Mouse (Mus musculus): ENCODE data around the gene Mcmbp. TPM values are rescaled to one million over a fixed set of nuclear protein-coding genes. Genes with fewer than 3 reads are reported as not detected.

Mcmbp gene
- polyA plus RNA-seq, 1 experiment = 36.0 TPM

DNA sequence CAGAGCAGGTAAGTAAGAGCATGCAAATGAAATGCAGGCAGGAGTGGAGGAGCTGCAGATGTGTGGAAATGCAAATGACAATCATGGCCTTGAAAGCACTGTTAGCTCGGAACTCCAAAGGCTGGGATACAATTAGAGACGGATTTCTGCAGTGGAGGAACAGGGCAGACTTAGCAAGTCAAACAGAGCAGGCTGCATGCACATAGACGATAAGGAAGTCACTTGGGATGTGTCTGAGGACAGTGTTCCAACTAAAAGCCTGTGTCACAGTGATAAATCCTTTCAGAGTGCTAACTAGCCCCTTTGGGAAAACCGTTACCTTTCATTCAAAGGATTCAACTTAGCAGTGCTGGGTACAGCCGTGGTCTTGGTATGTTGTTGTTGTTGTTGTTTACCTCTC lies 72.5 kb downstream of the Mcmbp start:
- no peak overlapping the region for H3K27ac ChIP-seq (ENCODE audit: insufficient read depth, low read depth, low read length)
- peaks cover 10% of the 10 kb centered on the region for H3K36me3 ChIP-seq (ENCODE audit: control insufficient read depth, insufficient read depth, low read length)
- H3K27me3 ChIP-seq (ENCODE audit: control insufficient read depth, insufficient read depth, low read length) = no peaks in the 10 kb centered on the region
- H3K4me1 ChIP-seq (ENCODE audit: control insufficient read depth, insufficient read depth, insufficient read length, low read length) = peaks cover 3% of the 10 kb centered on the region; the same call in 1 of the 2 replicates
- H3K4me3 ChIP-seq (ENCODE audit: low read depth, low read length) = no peak overlapping the region
- TF ChIP-seq POLR2A (IDR thresholded peaks at IDR 0.05; ENCODE audit: low read depth, low read length) = no peak
- TF ChIP-seq CTCF (IDR thresholded peaks at IDR 0.05; ENCODE audit: extremely low read depth, insufficient read length, insufficient replicate concordance, low read depth, low read length) = no peak
- WGBS = 83% methylated on average over 5 of the region's 5 CpGs

- no peaks in the 10 kb centered on the region for H3K27me3 ChIP-seq (ENCODE audit: control insufficient read depth, insufficient read depth, low read length)
- 85% methylated on average over 11 of the region's 11 CpGs for WGBS
- H3K4me3 ChIP-seq (ENCODE audit: low read depth, low read length) = no peak overlapping the region
- H3K4me1 ChIP-seq (ENCODE audit: control insufficient read depth, insufficient read depth, insufficient read length, low read length) = no peaks in the 10 kb centered on the region
- H3K27ac ChIP-seq (ENCODE audit: insufficient read depth, low read depth, low read length) = no peak overlapping the region
- peaks cover 10% of the 10 kb centered on the region for H3K36me3 ChIP-seq (ENCODE audit: control insufficient read depth, insufficient read depth, low read length)
- TF ChIP-seq CTCF (IDR thresholded peaks at IDR 0.05; ENCODE audit: extremely low read depth, insufficient read length, insufficient replicate concordance, low read depth, low read length) = no peak
- TF ChIP-seq POLR2A (IDR thresholded peaks at IDR 0.05; ENCODE audit: low read depth, low read length) = no peak
These were observed 75.4 kb downstream of the Mcmbp start for GRCm38 (mm10) chr7:128664861-128665377.

DNA sequence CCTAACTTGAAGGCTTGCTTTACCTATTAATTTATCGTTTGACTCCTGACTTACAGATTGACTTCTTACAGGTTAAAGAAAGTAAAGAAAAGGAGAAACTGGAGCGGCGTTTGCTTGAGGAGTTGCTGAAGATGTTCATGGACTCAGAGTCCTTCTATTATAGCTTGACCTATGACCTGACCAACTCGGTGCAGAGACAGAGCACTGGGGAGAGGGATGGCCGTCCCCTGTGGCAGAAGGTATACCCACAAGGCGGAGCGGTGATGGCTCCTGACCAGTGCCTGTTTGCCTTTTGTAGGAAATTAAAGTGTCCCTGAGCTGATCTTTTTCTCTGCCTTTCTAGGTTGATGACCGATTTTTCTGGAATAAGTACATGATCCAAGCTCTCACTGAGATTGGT lies 76.4 kb downstream of the Mcmbp start:
- H3K27ac ChIP-seq (ENCODE audit: insufficient read depth, low read depth, low read length) = no peak overlapping the region
- TF ChIP-seq POLR2A (IDR thresholded peaks at IDR 0.05; ENCODE audit: low read depth, low read length) (no peak), CTCF (IDR thresholded peaks at IDR 0.05; ENCODE audit: extremely low read depth, insufficient read length, insufficient replicate concordance, low read depth, low read length) (no peak)
- H3K36me3 ChIP-seq (ENCODE audit: control insufficient read depth, insufficient read depth, low read length) = peaks cover 8% of the 10 kb centered on the region
- 93% methylated on average over 8 of the region's 8 CpGs for WGBS
- H3K4me3 ChIP-seq (ENCODE audit: low read depth, low read length) = no peak overlapping the region
- H3K4me1 ChIP-seq (ENCODE audit: control insufficient read depth, insufficient read depth, insufficient read length, low read length) = no peaks in the 10 kb centered on the region
- H3K27me3 ChIP-seq (ENCODE audit: control insufficient read depth, insufficient read depth, low read length) = no peaks in the 10 kb centered on the region

DNA sequence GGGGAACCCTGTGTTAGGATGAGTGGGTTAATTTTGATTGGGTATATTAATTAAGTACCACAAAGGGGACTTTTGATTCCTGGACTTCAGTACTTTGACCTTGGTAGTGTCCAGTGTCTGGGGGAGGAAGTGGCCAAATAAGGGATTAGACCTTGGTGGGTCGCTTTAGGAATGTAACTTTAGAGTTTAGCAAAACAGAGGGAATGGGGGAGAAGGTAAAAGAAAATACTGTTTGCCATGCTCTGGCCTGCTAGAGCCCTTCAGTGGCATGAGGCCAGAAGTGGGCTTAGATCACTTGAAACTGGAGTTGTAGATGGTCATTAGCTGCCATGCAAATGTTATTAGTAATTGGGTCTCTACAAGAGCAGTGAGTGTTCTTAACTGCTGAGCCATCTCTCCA lies 83.3 kb downstream of the Mcmbp start:
- TF ChIP-seq CTCF (IDR thresholded peaks at IDR 0.05; ENCODE audit: extremely low read depth, insufficient read length, insufficient replicate concordance, low read depth, low read length) (no peak), POLR2A (IDR thresholded peaks at IDR 0.05; ENCODE audit: low read depth, low read length) (no peak)
- Histone ChIP-seq H3K36me3 (ENCODE audit: control insufficient read depth, insufficient read depth, low read length) (no peaks in the 10 kb centered on the region), H3K4me3 (ENCODE audit: low read depth, low read length) (no peak overlapping the region), H3K27me3 (ENCODE audit: control insufficient read depth, insufficient read depth, low read length) (no peaks in the 10 kb centered on the region), H3K27ac (ENCODE audit: insufficient read depth, low read depth, low read length) (no peak overlapping the region), H3K4me1 (ENCODE audit: control insufficient read depth, insufficient read depth, insufficient read length, low read length) (no peaks in the 10 kb centered on the region)
- WGBS = 100% methylated on average over 1 of the region's 1 CpGs

Other genes with a start within 250 kb of the Mcmbp start
- 25.0 and 32.8 TPM in 2 replicates for gene Bag3, start 216.9 kb downstream of the Mcmbp start, polyA plus RNA-seq (2012; rRNA removed)
- 1.4 and 2.0 TPM in 2 replicates for gene Inpp5f, start 129.2 kb downstream of the Mcmbp start, polyA plus RNA-seq (2012; rRNA removed)
- 7.8 and 19.1 TPM in 2 replicates for gene Sec23ip, start 4.4 kb upstream of the Mcmbp start, polyA plus RNA-seq (2012; rRNA removed)